Mouse (Mus musculus): Measurements from ENCODE around the gene Zfp609.
"Not testable (repeated sequence)": the region's sequence is repeated elsewhere in the genome, so short reads cannot be mapped to it uniquely, and the experiment has no call there.

Zfp609 gene

GRCm38 (mm10) chr9:65667701-65668100 is 159.7 kb downstream of the Zfp609 start, which contains the start of gene Oaz2:
Gene Oaz2 (plus strand): TSS chr9:65668001.
- no peak for DNase-seq

- DNase-seq = peak; percentile 55 to 62
Observed at GRCm38 (mm10) chr9:65666042-65666441, 161.3 kb downstream of the Zfp609 start.

GRCm38 (mm10) chr9:65664163-65664562 is 163.2 kb downstream of the Zfp609 start:
- peak; percentile 52 to 66 for DNase-seq

- DNase-seq = no peak
Observed at GRCm38 (mm10) chr9:65661493-65661892, 165.9 kb downstream of the Zfp609 start.

GRCm38 (mm10) chr9:65661029-65661428 is 166.3 kb downstream of the Zfp609 start:
- DNase-seq = no peak

GRCm38 (mm10) chr9:65657218-65657617 is 170.1 kb downstream of the Zfp609 start:
- no peak for DNase-seq

- peak in 1 of 2 experiments; percentile 20 for DNase-seq
Observed at GRCm38 (mm10) chr9:65655540-65655939, 171.8 kb downstream of the Zfp609 start.

GRCm38 (mm10) chr9:65654700-65655237 is 172.6 kb downstream of the Zfp609 start:
- no peak for DNase-seq

GRCm38 (mm10) chr9:65653741-65654140 is 173.6 kb downstream of the Zfp609 start:
- no peak for DNase-seq

- not testable (repeated sequence) for DNase-seq
Observed at GRCm38 (mm10) chr9:65651957-65652356, 175.4 kb downstream of the Zfp609 start.

GRCm38 (mm10) chr9:65649997-65650396 is 177.4 kb downstream of the Zfp609 start:
- no peak for DNase-seq

- no peak for DNase-seq
Observed at GRCm38 (mm10) chr9:65648730-65649129, 178.6 kb downstream of the Zfp609 start.

GRCm38 (mm10) chr9:65646782-65647181 is 180.6 kb downstream of the Zfp609 start:
- DNase-seq = no peak

- DNase-seq = no peak
Observed at GRCm38 (mm10) chr9:65645984-65646383, 181.4 kb downstream of the Zfp609 start.

- no peak for DNase-seq
Observed at GRCm38 (mm10) chr9:65644960-65645359, 182.4 kb downstream of the Zfp609 start.

- no peak for DNase-seq
Observed at GRCm38 (mm10) chr9:65642546-65642945, 184.8 kb downstream of the Zfp609 start.

Measured in thymus, postnatal 36 days (tissue).